Mouse (Mus musculus): ENCODE measurements around the gene Fzd4. TPM values are rescaled to one million over a fixed set of nuclear protein-coding genes. Genes with fewer than 3 reads are reported as not detected.

Gene Fzd4
- polyA plus RNA-seq, 1 experiment from 2014 or later: 4.4 TPM

GRCm38 (mm10) chr7:89418917-89419679 is 14.9 kb downstream of the Fzd4 start:
- peaks cover 8% of the 10 kb centered on the region; the same call in 1 of the 2 replicates for H3K4me1 ChIP-seq (ENCODE audit: control insufficient read depth, insufficient read depth, low read length)
- DNase-seq (ENCODE audit: low spot score) (no peak), ATAC-seq (ENCODE audit: insufficient read depth, low FRiP score, low TSS enrichment) (no peak)
- no peak overlapping the region for H3K4me2 ChIP-seq (ENCODE audit: low read depth)
- H3K27me3 ChIP-seq (ENCODE audit: control insufficient read depth, insufficient read depth, low read length): no peaks in the 10 kb centered on the region
- H3K36me3 ChIP-seq (ENCODE audit: control insufficient read depth, insufficient read depth, low read length): no peaks in the 10 kb centered on the region
- H3K9me3 ChIP-seq (ENCODE audit: control insufficient read depth, low read length): no peaks in the 10 kb centered on the region
- H3K4me3 ChIP-seq (ENCODE audit: low read depth, low read length): no peak overlapping the region
- WGBS: 54% methylated on average over 3 of the region's 3 CpGs
- H3K9ac ChIP-seq (ENCODE audit: low read length): no peak overlapping the region
- no peak overlapping the region for H3K27ac ChIP-seq (ENCODE audit: low read depth, low read length)

GRCm38 (mm10) chr7:89421294-89421693 is 17.1 kb downstream of the Fzd4 start:
- Histone ChIP-seq H3K27me3 (ENCODE audit: control insufficient read depth, insufficient read depth, low read length) (no peaks in the 10 kb centered on the region), H3K4me2 (ENCODE audit: low read depth) (no peak overlapping the region), H3K9ac (ENCODE audit: low read length) (no peak overlapping the region), H3K36me3 (ENCODE audit: control insufficient read depth, insufficient read depth, low read length) (no peaks in the 10 kb centered on the region), H3K4me3 (ENCODE audit: low read depth, low read length) (no peak overlapping the region), H3K27ac (ENCODE audit: low read depth, low read length) (no peak overlapping the region), H3K9me3 (ENCODE audit: control insufficient read depth, low read length) (no peaks in the 10 kb centered on the region), H3K4me1 (ENCODE audit: control insufficient read depth, insufficient read depth, low read length) (peaks cover 8% of the 10 kb centered on the region; the same call in 1 of the 2 replicates)
- no peak for ATAC-seq (ENCODE audit: insufficient read depth, low FRiP score, low TSS enrichment)
- no peak for DNase-seq (ENCODE audit: low spot score)
- WGBS: 92% methylated on average over 5 of the region's 5 CpGs

GRCm38 (mm10) chr7:89422650-89423049 is 18.5 kb downstream of the Fzd4 start:
- Histone ChIP-seq H3K4me1 (ENCODE audit: control insufficient read depth, insufficient read depth, low read length) (peaks cover 8% of the 10 kb centered on the region; the same call in 1 of the 2 replicates), H3K36me3 (ENCODE audit: control insufficient read depth, insufficient read depth, low read length) (no peaks in the 10 kb centered on the region), H3K4me2 (ENCODE audit: low read depth) (no peak overlapping the region), H3K9me3 (ENCODE audit: control insufficient read depth, low read length) (no peaks in the 10 kb centered on the region), H3K27ac (ENCODE audit: low read depth, low read length) (no peak overlapping the region), H3K9ac (ENCODE audit: low read length) (no peak overlapping the region), H3K27me3 (ENCODE audit: control insufficient read depth, insufficient read depth, low read length) (no peaks in the 10 kb centered on the region), H3K4me3 (ENCODE audit: low read depth, low read length) (no peak overlapping the region)
- 46% methylated on average over 8 of the region's 8 CpGs for WGBS
- DNase-seq (ENCODE audit: low spot score) (no peak), ATAC-seq (ENCODE audit: insufficient read depth, low FRiP score, low TSS enrichment) (no peak)

- ATAC-seq (ENCODE audit: insufficient read depth, low FRiP score, low TSS enrichment) (no peak), DNase-seq (ENCODE audit: low spot score) (no peak)
- Histone ChIP-seq H3K9me3 (ENCODE audit: control insufficient read depth, low read length) (no peaks in the 10 kb centered on the region), H3K4me2 (ENCODE audit: low read depth) (no peak overlapping the region), H3K36me3 (ENCODE audit: control insufficient read depth, insufficient read depth, low read length) (no peaks in the 10 kb centered on the region), H3K27me3 (ENCODE audit: control insufficient read depth, insufficient read depth, low read length) (no peaks in the 10 kb centered on the region), H3K27ac (ENCODE audit: low read depth, low read length) (no peak overlapping the region), H3K4me1 (ENCODE audit: control insufficient read depth, insufficient read depth, low read length) (peaks cover 3% of the 10 kb centered on the region; the same call in 1 of the 2 replicates), H3K4me3 (ENCODE audit: low read depth, low read length) (no peak overlapping the region), H3K9ac (ENCODE audit: low read length) (no peak overlapping the region)
- 6% methylated on average over 5 of the region's 5 CpGs for WGBS
Observed at GRCm38 (mm10) chr7:89423194-89423593, 19.0 kb downstream of the Fzd4 start.

- Histone ChIP-seq H3K4me2 (ENCODE audit: low read depth) (no peak overlapping the region), H3K9me3 (ENCODE audit: control insufficient read depth, low read length) (no peaks in the 10 kb centered on the region), H3K27me3 (ENCODE audit: control insufficient read depth, insufficient read depth, low read length) (no peaks in the 10 kb centered on the region), H3K9ac (ENCODE audit: low read length) (no peak overlapping the region), H3K4me3 (ENCODE audit: low read depth, low read length) (no peak overlapping the region), H3K4me1 (ENCODE audit: control insufficient read depth, insufficient read depth, low read length) (peaks cover 3% of the 10 kb centered on the region; the same call in 1 of the 2 replicates), H3K36me3 (ENCODE audit: control insufficient read depth, insufficient read depth, low read length) (no peaks in the 10 kb centered on the region), H3K27ac (ENCODE audit: low read depth, low read length) (no peak overlapping the region)
- DNase-seq (ENCODE audit: low spot score) (no peak), ATAC-seq (ENCODE audit: insufficient read depth, low FRiP score, low TSS enrichment) (no peak)
- WGBS: 39% methylated on average over 8 of the region's 8 CpGs
Observed at GRCm38 (mm10) chr7:89423688-89424255, 19.6 kb downstream of the Fzd4 start.

GRCm38 (mm10) chr7:89424659-89425058 is 20.5 kb downstream of the Fzd4 start:
- H3K9ac ChIP-seq (ENCODE audit: low read length): no peak overlapping the region
- no peak for ATAC-seq (ENCODE audit: insufficient read depth, low FRiP score, low TSS enrichment)
- no peaks in the 10 kb centered on the region for H3K9me3 ChIP-seq (ENCODE audit: control insufficient read depth, low read length)
- no peaks in the 10 kb centered on the region for H3K36me3 ChIP-seq (ENCODE audit: control insufficient read depth, insufficient read depth, low read length)
- no peak overlapping the region for H3K27ac ChIP-seq (ENCODE audit: low read depth, low read length)
- no peaks in the 10 kb centered on the region for H3K27me3 ChIP-seq (ENCODE audit: control insufficient read depth, insufficient read depth, low read length)
- peaks cover 3% of the 10 kb centered on the region; the same call in 1 of the 2 replicates for H3K4me1 ChIP-seq (ENCODE audit: control insufficient read depth, insufficient read depth, low read length)
- DNase-seq (ENCODE audit: low spot score): no peak
- 76% methylated on average over 5 of the region's 5 CpGs for WGBS
- H3K4me3 ChIP-seq (ENCODE audit: low read depth, low read length): no peak overlapping the region
- no peak overlapping the region for H3K4me2 ChIP-seq (ENCODE audit: low read depth)

GRCm38 (mm10) chr7:89425803-89426725 is 21.9 kb downstream of the Fzd4 start:
- Histone ChIP-seq H3K36me3 (ENCODE audit: control insufficient read depth, insufficient read depth, low read length) (no peaks in the 10 kb centered on the region), H3K27ac (ENCODE audit: low read depth, low read length) (no peak overlapping the region), H3K4me1 (ENCODE audit: control insufficient read depth, insufficient read depth, low read length) (peaks cover 3% of the 10 kb centered on the region; the same call in 1 of the 2 replicates), H3K4me3 (ENCODE audit: low read depth, low read length) (no peak overlapping the region), H3K9ac (ENCODE audit: low read length) (no peak overlapping the region), H3K4me2 (ENCODE audit: low read depth) (no peak overlapping the region), H3K27me3 (ENCODE audit: control insufficient read depth, insufficient read depth, low read length) (no peaks in the 10 kb centered on the region), H3K9me3 (ENCODE audit: control insufficient read depth, low read length) (no peaks in the 10 kb centered on the region)
- WGBS: 56% methylated on average over 11 of the region's 11 CpGs
- DNase-seq (ENCODE audit: low spot score): no peak
- no peak for ATAC-seq (ENCODE audit: insufficient read depth, low FRiP score, low TSS enrichment)

- H3K4me2 ChIP-seq (ENCODE audit: low read depth): no peak overlapping the region
- no peaks in the 10 kb centered on the region for H3K27me3 ChIP-seq (ENCODE audit: control insufficient read depth, insufficient read depth, low read length)
- no peaks in the 10 kb centered on the region for H3K36me3 ChIP-seq (ENCODE audit: control insufficient read depth, insufficient read depth, low read length)
- H3K4me1 ChIP-seq (ENCODE audit: control insufficient read depth, insufficient read depth, low read length): peaks cover 3% of the 10 kb centered on the region; the same call in 1 of the 2 replicates
- no peak overlapping the region for H3K9ac ChIP-seq (ENCODE audit: low read length)
- ATAC-seq (ENCODE audit: insufficient read depth, low FRiP score, low TSS enrichment) (no peak), DNase-seq (ENCODE audit: low spot score) (no peak)
- 58% methylated on average over 5 of the region's 5 CpGs for WGBS
- no peak overlapping the region for H3K27ac ChIP-seq (ENCODE audit: low read depth, low read length)
- H3K9me3 ChIP-seq (ENCODE audit: control insufficient read depth, low read length): no peaks in the 10 kb centered on the region
- H3K4me3 ChIP-seq (ENCODE audit: low read depth, low read length): no peak overlapping the region
Observed at GRCm38 (mm10) chr7:89427101-89427500, 22.9 kb downstream of the Fzd4 start.
